Mouse (Mus musculus): ENCODE results near the gene Zkscan4. TPM values are rescaled to one million over a fixed set of nuclear protein-coding genes. Genes with fewer than 3 reads are reported as not detected.
"Not testable (repeated sequence)": the region's sequence is repeated elsewhere in the genome, so short reads cannot be mapped to it uniquely, and the experiment has no call there.

Gene Zkscan4
- polyA plus RNA-seq (2012; ENCODE audit: insufficient read depth, insufficient read length, missing spikeins): 1.7 and 2.2 TPM in 2 replicates

DNA sequence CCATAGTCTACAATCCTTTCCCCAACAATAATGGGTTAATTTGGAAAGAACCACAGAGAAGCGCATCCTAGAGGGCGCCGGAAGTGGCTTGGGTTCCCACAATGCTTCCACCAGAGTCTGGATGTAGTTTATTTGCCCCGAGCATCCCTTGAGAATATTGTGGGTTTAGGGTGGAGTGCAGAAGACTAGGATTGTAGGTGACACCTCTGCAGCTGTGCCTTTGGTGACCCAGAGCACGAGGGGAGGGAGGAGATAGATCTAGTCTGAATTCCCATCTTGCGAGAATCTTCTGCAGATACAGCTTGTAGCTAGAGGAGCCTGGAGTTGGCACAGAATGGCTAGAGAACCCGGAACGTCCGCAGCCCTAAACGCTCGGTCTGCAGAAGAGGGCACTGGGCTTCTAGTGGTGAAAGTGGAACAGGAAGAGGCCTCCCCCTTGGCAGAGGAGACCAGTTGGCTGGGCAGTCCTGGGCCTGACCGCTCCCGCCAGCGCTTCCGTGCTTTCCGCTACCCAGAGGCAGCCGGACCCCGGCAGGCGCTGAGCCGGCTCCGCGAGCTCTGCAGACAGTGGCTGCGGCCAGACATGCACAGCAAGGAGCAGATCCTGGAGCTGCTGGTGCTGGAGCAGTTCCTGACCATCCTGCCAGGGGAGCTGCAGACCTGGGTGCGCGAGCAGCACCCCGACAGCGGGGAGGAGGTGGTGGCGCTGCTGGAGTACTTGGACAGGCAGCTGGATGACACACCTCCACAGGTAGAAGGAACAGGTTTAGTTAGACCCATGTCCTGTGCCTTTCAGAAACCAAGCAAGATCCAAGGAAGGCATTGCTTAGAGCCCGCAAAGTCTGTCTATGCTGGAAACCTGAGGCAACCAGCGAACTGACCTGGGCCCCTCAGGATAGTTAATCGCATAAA lies at the start of gene Zkscan4, which contains the start of gene Gm10065:
TSS of gene Zkscan4 (plus strand) at position 149 of the 912 bp plus-strand sequence.
TSS of gene Gm10065 (minus strand) at position 683 of the 912 bp plus-strand sequence.
- Histone ChIP-seq H3K27ac (replicated peaks; ENCODE audit: low read depth, low read length) (peak within 1 kb of the TSS; percentile 62), H3K4me3 (ENCODE audit: insufficient read depth, low read depth, low read length) (peak within 1 kb of the TSS; percentile 91)
- not testable (repeated sequence) for H3K4me1 ChIP-seq (ENCODE audit: control insufficient read depth, insufficient read depth, insufficient read length, low read length)

DNA sequence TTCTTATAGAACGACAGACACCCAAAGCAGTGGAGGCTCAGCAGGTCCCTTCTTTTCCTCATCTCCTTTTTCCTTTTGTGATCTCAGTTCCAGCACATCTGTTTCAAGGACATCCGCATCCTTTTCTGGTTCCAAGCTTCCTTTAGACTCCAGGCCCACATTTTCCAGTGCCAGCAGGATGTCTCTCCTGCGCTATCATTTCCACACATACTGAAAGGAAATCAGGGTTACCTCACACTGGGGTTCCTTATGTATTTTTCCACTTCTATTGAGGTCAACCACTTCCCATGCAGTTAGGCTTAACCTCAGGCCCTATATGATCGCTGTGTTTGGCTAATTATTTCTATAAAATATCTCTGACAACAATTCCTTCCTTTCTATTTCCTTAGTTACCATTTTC lies 43.2 kb upstream of the Zkscan4 start:
- no peak overlapping the region for H3K27ac ChIP-seq (replicated peaks; ENCODE audit: low read depth, low read length)
- no peaks in the 10 kb centered on the region for H3K4me1 ChIP-seq (ENCODE audit: control insufficient read depth, insufficient read depth, insufficient read length, low read length)
- no peak overlapping the region for H3K4me3 ChIP-seq (ENCODE audit: insufficient read depth, low read depth, low read length)

DNA sequence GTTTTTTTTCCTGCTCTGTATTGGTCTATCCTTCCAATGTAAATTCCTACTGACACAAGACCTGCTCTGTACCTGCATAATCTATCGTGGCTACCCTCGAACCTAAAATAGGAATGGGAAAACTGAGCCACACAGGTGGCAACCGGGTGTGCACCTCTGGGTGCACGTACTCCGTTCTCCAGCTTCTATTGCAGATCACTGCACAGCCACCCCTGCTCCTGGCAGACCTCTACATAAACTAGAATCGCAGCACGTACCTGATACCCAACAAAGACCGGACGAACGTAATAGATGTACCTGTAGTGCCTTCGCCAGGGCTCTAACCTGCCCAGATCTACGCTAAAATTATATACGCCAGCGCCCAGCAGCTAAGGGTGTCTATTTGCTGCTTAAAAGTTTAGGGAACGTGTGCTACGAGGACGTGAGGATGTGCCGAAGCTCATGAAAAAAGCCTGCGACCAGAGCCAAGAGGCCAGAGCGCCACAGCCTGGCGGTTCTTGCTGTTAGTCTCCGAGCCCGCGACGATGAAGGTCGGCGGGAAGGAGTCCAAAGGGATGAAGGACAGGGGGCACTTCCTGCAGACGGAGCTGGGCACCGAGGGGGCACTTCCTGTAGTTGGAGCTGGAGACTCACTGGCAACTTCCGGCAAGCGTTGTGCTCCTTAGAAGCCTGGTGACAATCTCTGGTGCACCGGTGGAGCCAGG lies 38.1 kb upstream of the Zkscan4 start, which contains the start of gene Pgbd1:
TSS of gene Pgbd1 (minus strand) at position 556 of the 704 bp plus-strand sequence.
- Histone ChIP-seq H3K4me1 (ENCODE audit: control insufficient read depth, insufficient read depth, insufficient read length, low read length) (no peaks in the 10 kb centered on the region), H3K4me3 (ENCODE audit: insufficient read depth, low read depth, low read length) (peak within 1 kb of the TSS; percentile 65), H3K27ac (replicated peaks; ENCODE audit: low read depth, low read length) (peak within 1 kb of the TSS; percentile 10; the same call in 1 of the 2 replicates)

DNA sequence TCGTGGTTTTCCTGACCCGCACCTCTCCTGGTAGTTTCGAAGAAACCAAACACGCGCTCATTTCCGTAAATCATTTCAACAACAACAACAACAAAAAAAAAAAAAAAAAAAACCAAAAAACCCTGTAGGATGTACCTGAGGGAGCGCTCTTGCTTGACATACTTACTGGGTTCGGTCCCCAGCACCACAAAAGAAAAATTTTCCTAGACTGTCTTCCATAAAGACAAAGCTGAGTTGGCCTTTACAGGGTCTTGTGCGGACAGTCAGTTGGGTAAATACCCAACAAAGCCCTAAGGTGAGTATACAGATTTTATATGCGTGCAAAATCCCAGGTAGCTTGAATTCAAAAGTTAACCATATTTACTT lies 37.5 kb upstream of the Zkscan4 start:
- Histone ChIP-seq H3K4me3 (ENCODE audit: insufficient read depth, low read depth, low read length) (peak overlapping the region; percentile 65), H3K4me1 (ENCODE audit: control insufficient read depth, insufficient read depth, insufficient read length, low read length) (no peaks in the 10 kb centered on the region), H3K27ac (replicated peaks; ENCODE audit: low read depth, low read length) (0 out of 2 replicates have a peak overlapping the region, but pooled peaks have one; percentile 10)

DNA sequence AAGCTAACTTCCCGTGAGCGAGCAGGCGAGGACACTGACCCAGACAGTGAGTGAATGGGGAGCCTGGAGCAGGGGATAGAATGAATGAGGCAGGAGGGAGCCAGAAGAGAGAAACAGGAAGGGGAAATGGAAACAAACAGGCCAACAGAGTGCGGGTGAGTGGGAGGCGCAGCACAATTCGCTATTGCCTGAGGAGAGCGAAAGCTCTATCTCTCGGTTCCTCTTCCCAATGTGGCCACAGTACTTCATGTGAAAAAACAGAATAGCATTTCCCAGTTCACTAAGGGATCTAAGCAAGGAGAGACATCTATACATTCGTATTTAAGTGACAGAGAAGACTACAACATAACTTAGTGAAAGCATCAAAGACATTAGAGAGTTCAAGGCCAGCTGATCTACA lies 31.9 kb upstream of the Zkscan4 start:
- H3K4me1 ChIP-seq (ENCODE audit: control insufficient read depth, insufficient read depth, insufficient read length, low read length): peaks cover 8% of the 10 kb centered on the region; the same call in 1 of the 2 replicates
- no peak overlapping the region for H3K4me3 ChIP-seq (ENCODE audit: insufficient read depth, low read depth, low read length)
- no peak overlapping the region for H3K27ac ChIP-seq (replicated peaks; ENCODE audit: low read depth, low read length)

DNA sequence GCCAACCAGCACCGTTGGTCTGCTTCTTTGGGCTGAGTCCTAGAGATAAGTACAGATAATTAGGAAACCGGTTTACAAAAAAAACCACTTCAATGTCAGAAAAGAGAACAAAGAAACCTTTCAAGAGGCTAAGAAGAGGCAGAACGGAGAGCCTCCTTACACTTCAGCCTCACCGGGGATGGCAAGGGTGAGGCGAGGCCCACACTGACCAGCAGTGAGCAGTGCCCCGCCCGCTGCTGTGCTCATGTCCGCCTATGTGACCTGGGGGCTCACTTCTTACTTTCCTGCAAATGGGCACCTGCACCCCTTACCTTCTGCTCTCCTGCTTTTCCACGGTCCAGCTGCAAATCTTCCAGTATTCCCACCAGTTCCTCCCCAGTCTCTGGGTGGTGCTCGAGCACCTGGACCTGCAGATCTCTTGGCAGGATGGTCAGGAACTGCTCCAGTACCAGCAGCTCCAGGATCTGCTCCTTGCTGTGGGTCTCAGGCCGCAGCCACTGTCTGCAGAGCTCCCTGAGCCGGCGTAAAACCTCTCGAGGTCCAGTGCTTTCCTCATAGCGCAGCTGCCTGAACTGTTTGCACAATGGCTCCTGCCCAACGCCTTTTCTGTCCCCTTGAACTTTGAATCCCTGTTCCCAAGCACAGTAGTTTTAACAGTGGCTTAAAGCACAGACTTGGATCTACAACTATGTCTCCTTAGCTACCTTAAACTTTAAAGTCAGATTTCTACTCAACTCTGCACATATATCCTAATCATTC lies 30.7 kb upstream of the Zkscan4 start:
- H3K4me3 ChIP-seq (ENCODE audit: insufficient read depth, low read depth, low read length): no peak overlapping the region
- H3K27ac ChIP-seq (replicated peaks; ENCODE audit: low read depth, low read length): no peak overlapping the region
- peaks cover 13% of the 10 kb centered on the region; the same call in 1 of the 2 replicates for H3K4me1 ChIP-seq (ENCODE audit: control insufficient read depth, insufficient read depth, insufficient read length, low read length)

DNA sequence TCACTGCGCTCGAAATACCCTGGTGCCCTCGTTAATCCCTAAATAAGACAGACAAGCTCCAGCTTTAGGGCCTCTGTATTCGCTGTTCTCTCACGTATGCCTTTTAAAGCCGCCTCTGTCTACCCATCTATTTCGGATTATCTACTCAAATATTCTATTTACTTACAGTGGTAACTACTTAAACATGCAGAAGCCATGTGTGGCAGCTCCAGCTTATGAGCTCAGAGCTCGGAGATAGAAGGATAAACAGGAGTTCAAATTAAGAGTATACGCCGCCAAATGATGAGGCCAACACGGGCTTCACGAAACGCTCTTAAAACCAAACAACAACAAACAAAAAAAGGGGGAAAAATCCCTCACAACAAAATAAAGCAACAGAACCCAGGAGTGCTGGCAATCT lies 25.7 kb upstream of the Zkscan4 start:
- peak overlapping the region; percentile 96 for H3K27ac ChIP-seq (replicated peaks; ENCODE audit: low read depth, low read length)
- H3K4me3 ChIP-seq (ENCODE audit: insufficient read depth, low read depth, low read length): peak overlapping the region; percentile 83
- peaks cover 13% of the 10 kb centered on the region; the same call in 1 of the 2 replicates for H3K4me1 ChIP-seq (ENCODE audit: control insufficient read depth, insufficient read depth, insufficient read length, low read length)

DNA sequence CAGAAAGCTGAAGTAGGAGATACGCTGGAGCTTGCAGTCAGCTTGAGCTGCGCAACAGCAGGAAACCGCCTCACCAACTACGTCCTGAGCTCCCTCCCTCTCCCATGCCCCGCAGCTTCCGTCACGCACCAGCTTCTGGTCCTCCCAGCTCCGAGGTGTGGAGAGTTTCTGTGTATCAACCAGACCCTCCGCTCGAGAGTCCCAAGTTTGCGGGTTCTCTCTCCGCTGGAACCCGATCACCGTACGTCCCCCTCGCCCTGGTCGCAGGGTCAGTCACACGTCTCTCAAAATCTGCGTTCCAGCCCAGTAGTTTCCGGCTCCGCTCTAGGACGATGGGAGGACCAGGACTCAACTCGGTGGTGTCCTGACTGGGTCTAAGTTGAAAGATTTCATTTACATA lies 25.3 kb upstream of the Zkscan4 start, which contains the start of gene Zscan26:
TSS of gene Zscan26 (minus strand) at position 282 of the 400 bp plus-strand sequence.
- H3K4me3 ChIP-seq (ENCODE audit: insufficient read depth, low read depth, low read length): peak within 1 kb of the TSS; percentile 83
- H3K27ac ChIP-seq (replicated peaks; ENCODE audit: low read depth, low read length): peak within 1 kb of the TSS; percentile 96
- H3K4me1 ChIP-seq (ENCODE audit: control insufficient read depth, insufficient read depth, insufficient read length, low read length): peaks cover 13% of the 10 kb centered on the region; the same call in 1 of the 2 replicates

DNA sequence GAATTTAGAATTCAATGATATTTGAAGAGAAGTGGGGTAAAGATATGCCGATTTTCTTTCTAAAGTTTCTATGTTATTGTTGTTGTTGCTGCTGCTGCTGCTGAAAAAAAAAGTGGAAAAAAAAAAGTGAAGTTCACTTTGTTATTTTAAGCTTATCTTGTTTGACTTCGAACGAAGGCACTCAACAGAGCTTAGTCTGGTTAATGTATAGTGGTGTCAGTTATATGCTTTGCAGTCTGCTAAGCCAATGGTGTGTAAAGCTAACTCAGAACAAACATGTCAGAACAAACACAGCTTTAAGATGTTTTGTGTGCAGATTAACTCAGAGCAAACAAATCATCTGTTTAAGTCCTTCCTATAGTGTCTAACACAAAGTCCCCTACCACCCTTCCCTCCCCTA lies 24.6 kb upstream of the Zkscan4 start:
- no peak overlapping the region for H3K27ac ChIP-seq (replicated peaks; ENCODE audit: low read depth, low read length)
- peaks cover 10% of the 10 kb centered on the region; the same call in 1 of the 2 replicates for H3K4me1 ChIP-seq (ENCODE audit: control insufficient read depth, insufficient read depth, insufficient read length, low read length)
- H3K4me3 ChIP-seq (ENCODE audit: insufficient read depth, low read depth, low read length): no peak overlapping the region

DNA sequence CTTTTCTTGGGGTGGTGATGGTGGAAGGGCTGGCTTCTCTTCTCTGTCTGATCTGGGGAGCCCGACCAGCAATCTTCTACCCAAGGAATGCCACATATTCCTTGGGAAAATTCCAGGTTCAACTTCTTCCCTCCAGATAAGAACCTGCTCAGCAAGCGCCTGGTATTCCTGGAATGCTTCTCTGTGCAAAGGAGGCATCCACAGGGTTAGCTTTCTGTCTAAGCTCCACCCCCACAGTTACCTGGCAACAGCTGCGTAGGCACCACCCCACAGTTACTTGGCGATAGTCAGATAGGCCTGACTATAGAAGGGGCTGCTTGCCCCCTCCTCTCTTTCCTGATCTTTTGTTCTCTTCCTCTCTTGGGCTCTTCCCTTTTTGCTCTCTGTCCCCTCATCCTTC lies 22.4 kb upstream of the Zkscan4 start:
- Histone ChIP-seq H3K4me1 (ENCODE audit: control insufficient read depth, insufficient read depth, insufficient read length, low read length) (peaks cover 8% of the 10 kb centered on the region; the same call in 1 of the 2 replicates), H3K4me3 (ENCODE audit: insufficient read depth, low read depth, low read length) (no peak overlapping the region), H3K27ac (replicated peaks; ENCODE audit: low read depth, low read length) (no peak overlapping the region)

DNA sequence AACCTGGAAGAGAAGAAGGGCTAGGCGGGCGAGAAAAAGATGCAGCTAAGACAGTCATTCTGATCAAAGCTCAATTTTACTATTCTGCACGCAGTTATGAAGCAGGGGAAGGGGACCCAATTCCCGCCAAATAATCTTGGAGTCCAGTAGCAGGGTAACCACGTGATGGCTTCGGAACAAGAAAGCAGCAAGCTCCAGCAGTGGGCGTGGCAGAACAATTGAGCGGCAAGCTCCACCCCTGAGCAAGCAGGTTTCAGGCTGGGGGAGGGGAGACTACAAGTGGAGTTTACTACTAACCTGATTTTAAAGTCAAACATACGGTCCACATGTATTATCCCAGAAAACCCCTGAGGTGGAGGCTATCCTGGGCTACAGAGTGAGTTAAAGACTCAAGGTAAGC lies 16.2 kb upstream of the Zkscan4 start:
- not testable (repeated sequence) for H3K4me3 ChIP-seq (ENCODE audit: insufficient read depth, low read depth, low read length); H3K27ac ChIP-seq (replicated peaks; ENCODE audit: low read depth, low read length)

DNA sequence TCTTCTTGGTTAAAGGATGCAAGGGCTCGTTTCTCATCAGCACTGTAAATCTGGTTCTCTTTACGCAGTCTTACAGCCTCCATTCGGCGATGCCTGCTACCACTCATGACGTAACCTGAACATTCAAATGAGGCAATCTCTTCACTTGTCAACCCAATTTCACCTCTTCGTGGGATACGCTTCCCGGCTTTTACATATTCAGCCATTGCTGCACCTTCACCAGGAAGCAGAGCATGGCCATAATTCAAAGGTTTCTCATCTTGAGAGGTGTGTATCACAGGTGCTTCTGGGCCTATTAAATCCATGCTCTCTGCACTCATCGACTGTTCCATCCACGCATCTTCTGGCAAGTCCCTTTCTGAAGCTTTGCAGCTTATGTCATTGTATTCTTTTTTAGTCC lies 11.4 kb upstream of the Zkscan4 start:
- Histone ChIP-seq H3K27ac (replicated peaks; ENCODE audit: low read depth, low read length) (no peak overlapping the region), H3K4me1 (ENCODE audit: control insufficient read depth, insufficient read depth, insufficient read length, low read length) (0 out of 2 replicates have a peak, but pooled peaks cover 2% of the 10 kb centered on the region), H3K4me3 (ENCODE audit: insufficient read depth, low read depth, low read length) (no peak overlapping the region)

More for the DNA sequence above, 16.2 kb upstream of the Zkscan4 start:
- H3K4me1 ChIP-seq (ENCODE audit: control insufficient read depth, insufficient read depth, insufficient read length, low read length): not testable (repeated sequence)

DNA sequence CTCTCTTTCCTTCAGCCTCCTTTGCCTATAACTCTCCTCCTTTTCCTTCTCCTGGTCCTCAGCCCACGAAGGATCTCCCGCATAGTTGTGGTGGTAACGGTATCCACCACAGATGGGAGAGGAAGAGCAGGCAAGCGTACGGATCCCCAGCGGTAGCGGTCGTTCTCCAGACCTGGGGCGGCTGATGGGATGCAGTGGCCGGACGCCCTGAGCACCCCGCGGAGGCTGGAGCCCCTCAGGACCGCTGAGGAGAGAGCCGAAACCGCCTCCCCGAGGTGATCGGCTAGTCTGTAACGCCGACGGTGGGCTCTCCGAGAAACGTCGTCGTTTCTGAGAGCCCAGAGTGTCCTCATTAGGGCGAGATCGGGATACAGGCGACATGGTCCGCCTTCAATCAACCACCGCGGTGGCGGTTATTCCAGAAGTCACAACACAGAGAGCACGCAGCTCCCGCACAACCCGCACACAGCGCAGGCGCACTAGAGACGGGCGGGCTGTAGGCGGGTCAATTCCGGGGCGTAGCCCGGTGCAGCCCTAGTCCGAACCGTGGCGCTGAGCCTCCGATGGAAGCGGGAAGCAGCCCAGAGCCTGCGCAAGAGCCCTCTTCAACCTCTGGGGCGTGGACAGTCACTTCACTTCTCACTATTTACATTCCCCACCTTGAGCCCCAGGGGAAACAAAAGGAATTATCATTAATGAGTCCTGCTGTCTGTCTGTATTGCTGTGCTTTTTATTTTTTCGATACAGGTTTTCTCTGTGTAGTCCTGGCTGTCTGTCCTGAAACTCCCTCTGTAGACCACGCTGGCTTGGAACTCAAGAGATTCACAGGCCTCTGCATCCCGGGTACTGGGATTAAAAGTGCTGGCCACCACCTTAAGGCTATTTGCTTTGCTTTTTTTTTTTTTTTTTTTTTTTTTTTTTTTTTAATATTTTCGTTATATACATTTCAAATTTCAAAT lies 10.4 kb upstream of the Zkscan4 start, which contains the start of gene Nkapl:
TSS of gene Nkapl (minus strand) at position 449 of the 959 bp plus-strand sequence.
- H3K4me3 ChIP-seq (ENCODE audit: insufficient read depth, low read depth, low read length): peak within 1 kb of the TSS; percentile 74
- 0 out of 2 replicates have a peak, but pooled peaks cover 2% of the 10 kb centered on the region for H3K4me1 ChIP-seq (ENCODE audit: control insufficient read depth, insufficient read depth, insufficient read length, low read length)
- no peak within 1 kb of the TSS for H3K27ac ChIP-seq (replicated peaks; ENCODE audit: low read depth, low read length)
